Mouse (Mus musculus) ES-E14 (cell line): ENCODE data around the gene Zbtb20. TPM values are rescaled to one million over a fixed set of nuclear protein-coding genes. Genes with fewer than 3 reads are reported as not detected.

ENCODE experiments used
- DNase-seq: peaks from one replicate; pipeline ENCODE4 v3.0.0-alpha.2; 2013; ENCODE audit warnings: low read depth, low spot score
- H3K27ac ChIP-seq: 2 replicates; pipeline ENCODE4 v1.5.1; 2012; ENCODE audit warnings: low read depth, mild to moderate bottlenecking, low read length, moderate library complexity, mixed read lengths; ENCODE audit not compliant: poor library complexity, insufficient read depth, severe bottlenecking
- H3K36me3 ChIP-seq: 2 replicates; pipeline ENCODE4 v1.6.1; 2012; ENCODE audit warnings: mild to moderate bottlenecking, low read length, moderate library complexity, mixed read lengths; ENCODE audit not compliant: control insufficient read depth, poor library complexity, insufficient read depth, severe bottlenecking
- H3K4me1 ChIP-seq, 2 experiments: fragments of 150-350 bp in 1 of 2; sonication (generic) in 1 of 2; 2 replicates each; pipeline ENCODE4 v1.6.1; 2012; ENCODE audit warnings: low read length in 2 of 2, mild to moderate bottlenecking in 1 of 2, mixed read lengths in 1 of 2; ENCODE audit not compliant: control insufficient read depth in 2 of 2, insufficient read depth in 2 of 2, poor library complexity in 1 of 2
- H3K4me3 ChIP-seq, 2 experiments: fragments of 150-350 bp in 1 of 2; sonication (generic) in 1 of 2; 2 replicates each; pipeline ENCODE4 v1.5.1; 2012; ENCODE audit warnings: low read length in 2 of 2, low read depth in 1 of 2, mild to moderate bottlenecking in 1 of 2, mixed read lengths in 1 of 2; ENCODE audit not compliant: insufficient read depth in 1 of 2, poor library complexity in 1 of 2, severe bottlenecking in 1 of 2
- H3K9ac ChIP-seq: 2 replicates; pipeline ENCODE4 v1.6.1; 2012; ENCODE audit warnings: low read depth, mild to moderate bottlenecking, low read length, mixed read lengths; ENCODE audit not compliant: poor library complexity, insufficient read depth, severe bottlenecking
- H3K9me3 ChIP-seq: fragments of 150-350 bp; sonication (generic); 2 replicates; pipeline ENCODE4 v1.6.1; 2012; ENCODE audit warnings: low read depth, mild to moderate bottlenecking, low read length; ENCODE audit not compliant: control insufficient read depth, insufficient read depth
- CHD2 ChIP-seq: IDR thresholded peaks from 2 replicates; pipeline ENCODE4 v1.6.1; 2014; ENCODE audit warnings: mild to moderate bottlenecking, low read depth, low read length, inconsistent platforms
- HCFC1 ChIP-seq: IDR thresholded peaks from 2 replicates; pipeline ENCODE4 v1.6.1; 2012; ENCODE audit warnings: low read length, inconsistent platforms, borderline replicate concordance; ENCODE audit not compliant: insufficient read depth
- MAFK ChIP-seq: IDR thresholded peaks from 2 replicates; pipeline ENCODE4 v1.6.1; 2014; ENCODE audit warnings: mild to moderate bottlenecking, low read depth, low read length, inconsistent platforms; ENCODE audit not compliant: insufficient read depth
- ZC3H11A ChIP-seq: IDR thresholded peaks from 2 replicates; pipeline ENCODE4 v1.6.1; 2012; ENCODE audit warnings: low read depth, mild to moderate bottlenecking, inconsistent platforms, low read length, borderline replicate concordance
- ZNF384 ChIP-seq: IDR thresholded peaks from 2 replicates; pipeline ENCODE4 v1.6.1; 2012; ENCODE audit warnings: low read depth, low read length, inconsistent platforms
- in situ Hi-C, 2 experiments: fragments of 600-800 bp; cut with MboI; formaldehyde crosslinking; loops; one replicate each; pipeline ENCODE4 v1.15.1; 2025; ENCODE audit warnings: low sequenced_read_pairs in 2 of 2, inconsistent platforms in 1 of 2; ENCODE audit not compliant: unreplicated experiment in 2 of 2
- total RNA-seq: library from RNA; depleted of rRNA; stranded (reverse); fragments of 300-350 nt; gene quantifications from 2 replicates; pipeline ENCODE4 v1.2.3, GENCODE M21; 2012

Gene Zbtb20
- total RNA-seq, 1 experiment: 4.0 TPM

DNA sequence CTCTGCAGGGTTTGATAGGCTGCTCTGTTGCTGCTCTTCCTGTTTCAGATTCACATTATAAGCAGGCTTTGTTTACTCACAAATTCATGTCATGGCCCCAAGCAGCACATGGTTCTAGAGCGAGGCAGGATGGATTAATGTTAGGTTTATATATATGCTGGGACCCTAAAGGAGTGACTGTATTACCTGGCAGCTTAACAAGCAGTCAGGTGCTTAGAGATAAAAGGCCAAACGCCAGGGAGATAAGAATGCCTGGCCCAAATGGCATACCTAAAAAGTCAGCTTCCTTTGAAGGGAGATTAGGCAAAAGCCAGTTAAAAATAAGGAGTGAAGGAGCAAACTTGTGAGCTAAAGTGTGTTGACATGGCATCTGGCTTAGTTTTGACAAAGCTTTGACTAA is 457.1 kb downstream of the Zbtb20 start:
- Histone ChIP-seq H3K4me1 (no peaks in the 10 kb centered on the region), H3K36me3 (no peaks in the 10 kb centered on the region), H3K9me3 (no peaks in the 10 kb centered on the region), H3K27ac (no peak overlapping the region), H3K9ac (no peak overlapping the region), H3K4me3 (no peak overlapping the region)
- no peak for DNase-seq
- in situ Hi-C loops: no loop called here
- no peak for TF ChIP-seq ZC3H11A
- TF ChIP-seq CHD2: no peak
- TF ChIP-seq MAFK: no peak
- TF ChIP-seq HCFC1: no peak
- no peak for TF ChIP-seq ZNF384

DNA sequence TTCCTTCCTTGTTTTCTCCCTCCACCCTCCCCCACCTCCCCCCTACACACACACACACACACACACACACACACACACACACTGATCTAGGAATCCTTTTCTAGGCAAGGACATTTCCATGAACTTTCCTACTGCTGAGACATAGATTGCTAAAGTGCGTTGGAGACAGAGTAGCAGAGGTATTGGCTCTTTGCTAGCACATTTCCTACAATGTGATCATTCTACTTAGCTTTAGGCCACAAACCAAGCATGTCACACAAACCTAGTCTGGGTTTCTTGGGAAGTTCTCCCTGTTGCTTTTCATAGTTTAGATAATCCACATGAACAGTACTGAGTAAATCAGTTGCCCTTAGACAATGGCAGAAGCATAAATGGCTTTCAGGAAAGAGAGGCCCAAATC is 457.6 kb downstream of the Zbtb20 start:
- no peak for DNase-seq
- Histone ChIP-seq H3K9me3 (no peaks in the 10 kb centered on the region), H3K4me1 (no peaks in the 10 kb centered on the region), H3K36me3 (no peaks in the 10 kb centered on the region), H3K9ac (no peak overlapping the region), H3K27ac (no peak overlapping the region), H3K4me3 (no peak overlapping the region)
- in situ Hi-C loops: no loop called here
- no peak for TF ChIP-seq ZC3H11A
- TF ChIP-seq MAFK: no peak
- no peak for TF ChIP-seq HCFC1
- no peak for TF ChIP-seq ZNF384
- no peak for TF ChIP-seq CHD2

DNA sequence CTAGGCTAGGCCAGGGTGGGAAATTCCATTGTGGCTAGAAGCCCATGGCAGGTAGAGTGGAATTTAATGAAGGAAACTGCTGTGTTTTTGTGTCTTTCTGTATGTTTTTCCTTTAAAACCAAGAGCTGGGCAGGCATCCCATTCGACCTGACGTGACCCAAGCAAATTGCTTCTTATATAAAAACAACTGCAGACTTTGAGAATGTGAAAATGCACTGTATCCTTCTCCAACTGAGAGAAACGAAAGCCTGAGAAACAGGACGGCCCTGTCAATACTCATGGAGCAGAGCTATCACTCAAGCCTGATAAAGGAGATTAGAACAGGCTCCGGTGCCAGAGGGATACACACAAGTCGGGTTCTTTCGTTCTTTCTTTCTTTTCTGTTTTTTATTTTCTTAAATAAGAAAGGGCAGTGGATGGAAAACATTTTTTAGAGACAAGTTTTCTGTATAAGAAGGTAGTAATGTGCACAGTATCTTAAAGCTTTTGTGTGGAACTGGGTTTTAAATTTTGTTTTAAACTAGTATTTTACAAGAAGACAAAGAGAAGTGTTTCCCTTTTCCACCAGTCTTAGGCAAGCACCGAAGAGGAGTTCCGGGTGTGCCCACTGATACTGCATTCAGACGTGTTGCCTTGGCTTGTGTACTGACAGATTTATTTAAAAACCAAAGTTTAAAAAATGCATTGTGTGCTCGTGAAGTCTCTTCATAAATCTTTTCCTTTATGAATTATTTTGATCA is 458.9 kb downstream of the Zbtb20 start:
- Histone ChIP-seq H3K36me3 (no peaks in the 10 kb centered on the region), H3K9me3 (no peaks in the 10 kb centered on the region), H3K4me3 (no peak overlapping the region), H3K9ac (no peak overlapping the region), H3K4me1 (no peaks in the 10 kb centered on the region), H3K27ac (no peak overlapping the region)
- TF ChIP-seq MAFK (no peak), ZNF384 (no peak)
- in situ Hi-C loops: no loop called here
- no peak for DNase-seq

DNA sequence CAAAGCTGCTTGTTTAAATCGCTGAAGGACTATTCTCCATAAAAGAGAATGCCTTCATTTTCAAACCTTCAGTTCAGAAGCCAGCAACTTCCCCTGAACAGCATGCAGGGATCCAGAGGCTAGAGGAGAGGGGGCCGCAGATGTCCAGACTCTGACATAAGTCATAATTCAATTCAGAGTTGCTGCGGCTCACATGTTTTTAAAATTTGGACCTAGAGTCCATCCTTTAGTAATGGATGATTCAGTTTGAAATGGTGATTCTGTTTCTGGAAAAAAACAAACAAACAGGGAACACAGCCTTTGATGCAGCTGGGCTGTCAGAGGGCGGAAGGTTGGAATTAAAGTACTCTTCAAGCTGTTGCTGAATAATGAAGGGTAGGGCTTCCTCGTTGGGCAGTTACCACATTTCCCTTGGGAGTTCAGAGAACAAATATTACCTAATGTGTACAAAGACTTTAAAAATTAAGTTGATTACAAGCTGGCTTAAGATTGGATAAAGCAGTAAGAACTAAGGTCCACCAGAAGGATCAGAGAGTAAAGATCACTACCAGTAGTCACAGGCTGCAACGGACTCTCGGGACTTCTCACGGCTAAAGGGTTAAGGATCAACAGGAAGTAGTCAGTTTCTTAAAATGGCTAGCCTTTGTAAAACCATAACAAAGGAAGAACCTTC is 459.6 kb downstream of the Zbtb20 start:
- no peaks in the 10 kb centered on the region for H3K9me3 ChIP-seq
- H3K4me1 ChIP-seq: no peaks in the 10 kb centered on the region
- no peak overlapping the region for H3K27ac ChIP-seq
- no peaks in the 10 kb centered on the region for H3K36me3 ChIP-seq
- no peak overlapping the region for H3K9ac ChIP-seq
- DNase-seq: no peak
- TF ChIP-seq ZNF384 (no peak), ZC3H11A (no peak), CHD2 (no peak), MAFK (no peak), HCFC1 (no peak)
- in situ Hi-C loops: no loop called here
- no peak overlapping the region for H3K4me3 ChIP-seq
